Mouse (Mus musculus): Measurements from ENCODE around the gene 1520401A03Rik. TPM values are rescaled to one million over a fixed set of nuclear protein-coding genes. Genes with fewer than 3 reads are reported as not detected.

1520401A03Rik gene
- polyA plus RNA-seq, 2 experiments from 2014 or later: not detected

DNA sequence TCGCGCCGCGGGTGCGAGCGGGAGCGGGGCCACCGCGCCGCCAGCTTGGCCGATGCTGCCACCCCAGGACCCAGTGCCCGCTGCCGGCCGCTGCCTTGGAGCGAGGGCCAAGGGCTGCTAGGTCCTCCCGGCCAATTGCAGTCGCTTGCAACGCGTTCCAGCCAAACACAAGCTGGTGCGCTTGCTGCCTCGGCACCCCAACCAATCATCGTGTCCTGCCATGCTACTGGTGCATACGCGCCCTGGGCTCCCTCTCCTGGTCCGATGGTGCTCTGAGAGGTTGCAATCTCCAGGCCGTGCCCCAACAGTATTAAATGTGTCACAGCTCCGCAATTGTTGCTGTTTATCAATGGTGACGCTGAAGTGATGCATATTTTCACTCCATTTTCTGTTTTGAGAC lies 22.5 kb downstream of the 1520401A03Rik start:
- peak; percentile 98 for ATAC-seq

DNA sequence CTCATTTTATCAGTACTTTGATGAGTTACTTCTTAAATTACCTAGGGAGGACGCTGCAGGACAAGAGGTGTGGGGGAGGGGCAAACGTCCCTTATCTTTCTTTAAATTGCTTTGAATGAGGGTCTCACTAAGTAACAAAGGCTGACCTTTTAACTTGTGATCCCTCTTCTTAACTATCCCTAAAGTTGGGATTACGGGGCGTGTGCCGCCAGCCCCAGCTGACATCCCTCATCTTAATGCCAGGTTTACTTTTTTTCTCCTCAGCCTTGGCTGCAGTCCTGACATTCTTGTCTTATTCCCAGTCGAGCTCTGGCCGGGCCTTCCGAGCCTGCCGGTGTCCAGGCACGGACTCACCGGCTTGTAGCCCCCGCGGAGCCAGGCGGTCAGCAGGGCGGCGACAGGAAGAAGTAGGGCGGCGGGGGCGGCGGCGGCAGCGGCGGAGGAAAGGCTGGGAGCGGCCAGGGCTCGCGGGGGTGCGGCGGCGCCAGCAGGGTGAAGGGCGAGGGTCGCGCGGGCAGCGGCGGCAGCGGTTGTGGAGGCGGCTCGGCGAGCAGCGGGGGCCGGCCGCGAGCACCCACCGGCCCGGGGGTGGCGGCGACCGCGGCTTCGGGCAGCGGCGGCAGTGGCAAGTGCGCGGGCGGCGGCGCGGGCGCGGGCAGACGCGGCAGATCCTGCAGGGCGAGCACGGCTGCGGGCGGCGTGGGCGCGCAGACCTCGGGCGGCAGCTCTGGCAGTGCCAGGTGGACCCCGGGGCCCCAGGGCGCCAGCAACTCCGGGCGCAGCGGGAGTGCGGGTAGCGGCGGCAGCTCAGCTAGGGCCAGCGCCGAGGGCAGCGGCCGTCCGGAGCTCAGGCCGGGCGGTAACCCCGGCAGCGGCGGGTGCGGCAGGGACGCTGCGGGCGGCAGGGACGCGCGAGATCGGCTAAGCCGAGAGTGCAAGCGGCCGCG lies 23.2 kb downstream of the 1520401A03Rik start:
- no peak for ATAC-seq

DNA sequence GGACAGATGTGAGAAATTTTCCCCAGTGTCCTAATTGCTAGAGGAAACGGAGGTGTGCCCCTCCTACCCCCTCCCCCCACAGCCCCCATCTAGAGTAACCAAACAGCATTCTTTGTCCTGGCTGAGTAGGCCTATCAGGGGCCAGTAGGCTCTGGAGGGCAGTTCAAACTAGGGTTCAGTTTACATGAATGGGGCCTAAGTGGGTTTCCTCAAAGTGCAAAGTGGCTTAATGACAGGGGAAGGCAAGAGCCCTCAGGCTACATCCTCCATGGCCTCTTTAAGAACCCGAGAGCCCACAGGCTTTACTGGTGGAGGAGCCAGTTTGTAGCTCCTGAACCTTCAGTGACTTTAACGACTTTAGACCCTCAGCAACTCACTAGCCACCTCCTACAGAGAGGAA lies 26.8 kb downstream of the 1520401A03Rik start:
- ATAC-seq: no peak

DNA sequence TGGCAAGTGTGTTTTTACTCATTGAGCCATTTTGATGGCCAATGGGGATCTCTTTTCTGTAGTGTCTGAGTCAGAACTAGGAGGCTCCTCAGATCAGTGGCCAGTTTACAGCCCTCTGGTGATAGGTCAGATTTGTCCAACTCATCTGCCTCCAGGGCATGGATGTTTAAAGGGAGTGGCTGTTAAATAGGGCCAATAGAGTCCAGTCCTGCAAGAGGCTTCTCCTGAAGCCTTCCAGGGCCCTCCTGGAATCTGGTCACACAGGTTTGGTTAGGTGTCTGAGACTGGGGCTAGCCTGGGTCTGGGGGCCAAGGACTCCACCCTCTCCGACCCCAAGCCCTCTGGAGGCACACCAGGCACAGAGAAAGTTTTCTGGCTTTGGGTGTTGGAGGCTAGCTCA lies 28.1 kb downstream of the 1520401A03Rik start:
- no peak for ATAC-seq

DNA sequence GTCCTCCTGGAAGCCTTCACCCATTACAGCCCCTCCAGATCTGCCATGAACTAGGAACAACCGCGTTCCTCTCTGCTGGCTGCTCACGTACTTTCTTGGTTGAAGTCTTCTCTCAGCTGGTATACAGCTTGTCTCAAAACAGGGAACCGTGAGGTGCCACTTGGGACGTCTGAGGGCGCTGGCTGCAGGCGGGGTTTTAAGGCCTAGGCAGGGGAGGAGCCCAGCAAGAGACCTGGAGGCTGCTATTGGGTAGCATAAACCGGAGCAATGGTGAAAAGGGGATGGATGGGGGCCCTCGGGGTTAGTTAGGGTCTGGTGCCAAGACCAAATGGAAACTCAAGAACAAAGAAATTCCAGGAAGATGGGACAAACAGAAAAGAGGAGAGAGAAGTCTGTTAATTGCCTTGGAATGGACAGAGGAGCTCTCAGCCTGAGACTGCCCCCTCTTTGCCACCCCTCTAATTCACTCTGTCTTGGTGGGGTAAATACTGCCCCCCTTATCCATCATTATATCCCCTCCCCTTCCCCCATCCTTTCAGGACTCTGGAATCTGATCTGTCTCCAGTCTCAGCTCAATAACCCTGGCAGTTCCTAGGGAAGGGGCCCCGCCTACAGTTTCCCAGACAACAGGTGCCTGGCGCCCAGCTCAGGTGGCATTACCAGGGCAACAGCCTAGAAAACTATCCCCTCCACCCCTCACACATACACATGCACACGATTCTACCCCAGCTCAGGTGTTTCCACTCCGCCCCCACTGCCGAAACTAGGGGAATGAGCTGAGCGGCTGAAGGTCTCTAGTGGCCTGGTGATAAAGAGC lies 38.5 kb downstream of the 1520401A03Rik start, which contains the start of gene Cldn9:
Gene Cldn9, minus strand, starts transcription at position 171 of the 817 bp plus-strand sequence.
- no peak for ATAC-seq

DNA sequence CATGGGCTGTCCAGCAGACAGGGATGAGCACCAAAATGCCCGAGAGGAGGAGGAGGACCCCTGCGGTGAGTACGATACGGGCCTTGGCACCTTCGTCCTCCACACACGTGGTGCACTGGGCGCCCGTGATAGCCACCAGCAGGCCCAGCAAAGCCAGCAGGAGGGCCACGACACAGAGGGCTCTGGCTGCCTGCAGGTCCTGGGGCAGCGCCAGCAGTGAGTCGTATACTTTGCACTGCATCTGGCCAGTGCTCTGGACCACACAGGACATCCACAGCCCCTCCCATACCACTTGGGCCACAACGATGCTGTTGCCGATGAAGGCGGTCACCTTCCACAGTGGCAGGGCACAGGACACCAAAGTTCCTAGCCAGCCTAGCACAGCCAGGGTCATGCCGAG lies 39.4 kb downstream of the 1520401A03Rik start:
- no peak for ATAC-seq

DNA sequence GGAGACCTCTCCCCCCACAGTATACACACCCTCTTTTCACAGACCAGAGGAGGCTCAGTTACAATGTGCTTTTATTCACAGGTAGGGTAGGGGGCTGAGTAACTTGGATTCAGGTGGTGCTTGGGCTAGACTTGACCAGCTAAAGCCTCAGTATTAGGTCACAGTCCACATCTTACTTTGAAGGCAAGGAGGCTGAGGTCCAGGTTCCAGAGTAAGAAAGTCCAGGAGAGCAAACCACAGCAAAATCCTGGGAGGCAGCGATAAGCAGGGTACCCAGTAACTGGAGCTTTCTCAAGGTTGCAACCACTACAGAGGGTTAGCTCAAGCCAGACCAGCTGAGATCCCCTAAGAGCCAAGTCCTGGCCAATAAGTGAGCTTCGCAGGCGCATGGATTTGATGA lies 40.1 kb downstream of the 1520401A03Rik start:
- ATAC-seq: no peak

DNA sequence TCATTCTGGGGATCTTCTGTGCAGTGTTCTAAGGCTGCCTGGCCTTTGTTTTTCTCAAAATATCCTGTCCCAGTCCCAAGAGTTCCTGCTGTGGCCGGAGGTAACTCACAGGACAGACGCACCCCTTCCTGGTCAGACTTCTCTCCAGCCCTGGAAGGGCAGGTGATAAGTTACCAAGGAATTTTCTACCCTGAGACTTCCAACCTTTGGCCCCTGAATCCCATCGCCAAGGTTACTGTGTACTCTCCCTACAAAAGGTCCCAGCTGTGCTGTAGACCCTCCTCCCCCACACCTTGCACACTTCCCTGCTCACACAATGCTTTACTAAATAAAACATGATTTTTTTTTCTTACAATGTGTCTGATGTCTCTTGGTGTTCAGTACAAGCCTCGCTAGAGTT lies 40.5 kb downstream of the 1520401A03Rik start:
- no peak for ATAC-seq

DNA sequence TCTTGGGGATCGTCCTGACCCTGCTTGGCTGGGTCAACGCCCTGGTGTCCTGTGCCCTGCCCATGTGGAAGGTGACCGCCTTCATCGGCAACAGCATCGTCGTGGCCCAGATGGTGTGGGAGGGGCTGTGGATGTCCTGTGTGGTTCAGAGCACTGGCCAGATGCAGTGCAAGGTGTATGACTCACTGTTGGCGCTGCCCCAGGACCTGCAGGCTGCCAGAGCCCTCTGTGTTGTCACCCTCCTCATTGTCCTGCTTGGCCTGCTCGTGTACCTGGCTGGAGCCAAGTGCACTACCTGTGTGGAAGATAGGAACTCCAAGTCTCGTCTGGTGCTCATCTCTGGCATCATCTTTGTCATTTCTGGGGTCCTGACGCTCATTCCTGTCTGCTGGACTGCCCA lies 41.5 kb downstream of the 1520401A03Rik start:
- ATAC-seq: no peak

DNA sequence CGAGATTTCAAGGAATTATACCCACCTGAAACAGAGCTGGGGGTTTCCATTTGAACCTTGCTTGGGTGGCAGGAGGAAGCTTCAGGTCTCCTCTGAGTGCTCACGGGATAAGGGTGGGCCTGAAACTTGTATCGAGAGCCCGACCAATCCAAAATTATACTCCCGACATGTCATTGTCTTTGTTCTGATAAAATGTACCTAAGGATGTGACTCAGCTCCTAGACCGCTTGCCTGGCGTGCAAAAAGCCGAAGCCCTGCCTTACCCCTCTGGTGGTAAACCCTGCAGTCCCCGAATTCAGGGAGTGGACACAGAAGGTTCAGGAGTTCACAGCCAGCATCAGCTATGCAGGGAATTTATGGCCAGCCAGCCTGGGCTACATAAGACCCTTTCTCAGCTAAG lies 42.2 kb downstream of the 1520401A03Rik start:
- no peak for ATAC-seq

DNA sequence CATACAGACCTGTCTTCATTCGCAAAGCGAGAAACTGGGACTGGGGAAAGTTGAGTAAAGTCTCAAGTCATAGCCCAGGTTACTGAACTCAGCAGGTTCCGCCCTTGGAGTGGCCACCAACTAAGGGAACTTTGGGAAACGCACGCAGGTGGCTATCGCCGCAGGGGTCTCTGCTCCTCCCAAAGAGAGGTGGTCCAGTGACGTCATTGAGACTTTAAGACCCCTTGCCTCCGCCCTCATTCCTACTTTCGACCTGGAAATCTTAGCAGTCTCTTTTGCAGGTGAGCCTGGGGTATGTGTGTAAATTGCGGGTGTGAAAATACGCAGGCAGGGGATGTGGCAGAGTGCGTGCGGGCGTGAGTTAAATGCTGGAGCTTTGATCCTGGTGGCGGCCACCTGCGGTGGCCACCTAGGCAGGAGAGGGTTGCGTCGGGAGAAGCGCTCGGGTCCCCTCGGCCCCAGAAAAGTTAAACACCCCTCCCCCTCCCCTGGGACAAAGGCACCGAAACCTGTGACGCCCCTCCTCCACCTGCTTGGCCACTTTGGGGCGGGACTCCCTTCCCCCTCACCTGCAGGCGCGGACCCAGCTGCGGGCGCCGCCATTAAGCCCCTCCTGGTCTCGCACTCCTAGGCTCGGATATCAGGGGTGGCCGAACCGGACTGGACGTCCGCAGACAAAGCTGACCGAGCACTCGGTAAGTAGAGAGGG lies 43.3 kb downstream of the 1520401A03Rik start, which contains the start of gene Cldn6:
Gene Cldn6, plus strand, starts transcription at position 123 of the 709 bp plus-strand sequence.
- no peak for ATAC-seq

DNA sequence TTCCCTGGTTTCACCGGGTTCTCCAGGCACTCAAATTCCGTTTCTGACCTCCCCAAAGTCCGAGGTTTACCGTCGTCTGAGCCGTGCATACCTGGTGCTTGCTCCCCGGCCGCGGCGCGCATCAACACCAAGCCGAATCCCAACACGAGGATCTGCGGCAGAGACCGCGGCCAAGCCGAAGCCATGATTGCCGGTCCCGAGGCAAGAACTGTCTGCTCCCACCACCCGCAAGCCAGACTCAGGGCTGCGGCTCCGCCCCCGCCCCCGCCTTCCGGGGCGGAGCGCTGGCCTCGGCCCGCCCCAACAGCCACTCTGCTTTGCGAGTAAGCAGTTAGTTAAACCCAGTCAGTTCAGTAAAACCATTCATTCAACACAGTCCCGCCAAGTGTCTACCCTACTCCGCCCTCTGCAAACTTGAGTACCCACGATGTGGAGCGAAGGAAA lies 45.3 kb downstream of the 1520401A03Rik start, which contains the start of gene Tnfrsf12a:
Gene Tnfrsf12a, minus strand, starts transcription at position 233 of the 444 bp plus-strand sequence.
- peak; percentile 59 for ATAC-seq

DNA sequence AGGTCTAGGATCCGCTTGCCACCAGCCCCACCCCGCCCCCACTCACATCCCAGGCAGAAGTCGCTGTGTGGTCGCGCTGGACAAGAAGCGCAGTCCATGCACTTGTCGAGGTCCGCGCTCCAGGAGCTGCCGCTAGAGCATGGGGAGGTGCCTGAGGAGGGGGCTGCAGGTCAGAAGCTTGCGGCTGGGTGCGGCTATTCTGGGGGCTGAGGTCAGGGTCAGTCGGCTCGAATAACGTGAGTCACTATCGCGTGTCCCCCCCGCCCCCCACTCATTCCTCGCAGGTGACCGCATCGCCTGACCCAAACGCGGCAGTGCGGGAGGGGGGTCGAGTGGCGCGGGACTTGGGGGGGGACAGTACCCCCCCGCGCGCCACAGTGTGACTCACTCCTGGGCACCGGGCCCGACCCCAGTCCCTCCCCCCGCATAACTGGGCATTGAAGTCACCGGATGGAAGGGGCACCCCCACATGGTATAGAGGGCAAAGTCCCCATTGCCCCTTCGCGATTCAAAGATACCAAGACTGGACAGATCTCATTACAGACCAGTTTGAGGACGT lies 46.0 kb downstream of the 1520401A03Rik start:
- no peak for ATAC-seq

DNA sequence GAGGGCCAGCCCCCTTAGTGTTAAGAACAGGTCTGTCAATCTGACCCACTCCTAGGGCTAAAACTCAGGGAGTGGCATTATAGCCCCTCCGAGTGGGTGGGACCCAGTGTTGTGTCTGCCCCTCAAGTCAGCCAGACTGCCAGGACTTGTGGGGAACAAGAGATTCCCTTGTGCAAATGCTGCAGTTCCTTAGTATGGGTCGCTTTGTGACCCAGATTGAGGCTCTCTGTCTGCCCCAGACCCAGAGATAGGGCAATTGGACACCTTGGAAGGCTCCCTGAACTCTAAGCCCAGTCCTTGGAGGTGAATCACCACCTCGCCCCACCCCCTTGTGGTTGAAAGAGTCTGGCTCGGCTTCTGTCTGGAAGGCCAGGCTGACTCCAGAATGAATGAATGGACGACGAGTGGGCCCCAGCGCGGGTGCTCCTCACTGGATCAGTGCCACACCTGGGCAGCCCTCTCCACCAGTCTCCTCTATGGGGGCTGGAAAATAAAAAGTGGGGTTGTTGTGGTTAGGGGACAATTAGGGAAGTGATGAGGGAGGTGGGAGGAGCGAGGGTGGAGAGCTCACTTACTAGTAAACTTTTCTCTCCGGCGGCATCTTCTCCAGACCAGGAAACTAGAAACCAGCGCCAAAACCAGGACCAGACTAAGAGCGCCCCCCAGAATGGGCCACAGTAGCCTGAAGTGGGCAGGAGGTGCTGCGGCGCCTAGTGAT lies 46.9 kb downstream of the 1520401A03Rik start:
- ATAC-seq: no peak

DNA sequence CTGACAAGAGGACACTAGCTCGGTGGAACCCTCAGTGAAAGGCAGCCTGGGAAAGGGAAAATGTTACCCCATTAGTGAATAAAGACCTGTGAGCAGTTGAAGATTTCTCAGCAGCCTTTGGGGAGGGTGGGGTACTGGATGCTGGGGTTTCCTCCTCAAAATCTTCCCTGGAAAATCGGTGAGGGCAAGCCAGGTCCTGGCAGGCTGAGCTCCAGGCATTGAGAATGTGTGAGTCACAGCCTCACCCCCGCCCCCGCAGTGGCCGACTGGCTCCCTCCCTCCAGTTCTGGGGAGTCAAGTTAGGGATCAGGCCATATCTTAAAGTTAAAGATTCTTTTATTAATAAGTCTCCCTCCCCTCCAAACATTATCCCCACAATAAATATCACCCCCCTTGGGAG lies 47.5 kb downstream of the 1520401A03Rik start:
- no peak for ATAC-seq

DNA sequence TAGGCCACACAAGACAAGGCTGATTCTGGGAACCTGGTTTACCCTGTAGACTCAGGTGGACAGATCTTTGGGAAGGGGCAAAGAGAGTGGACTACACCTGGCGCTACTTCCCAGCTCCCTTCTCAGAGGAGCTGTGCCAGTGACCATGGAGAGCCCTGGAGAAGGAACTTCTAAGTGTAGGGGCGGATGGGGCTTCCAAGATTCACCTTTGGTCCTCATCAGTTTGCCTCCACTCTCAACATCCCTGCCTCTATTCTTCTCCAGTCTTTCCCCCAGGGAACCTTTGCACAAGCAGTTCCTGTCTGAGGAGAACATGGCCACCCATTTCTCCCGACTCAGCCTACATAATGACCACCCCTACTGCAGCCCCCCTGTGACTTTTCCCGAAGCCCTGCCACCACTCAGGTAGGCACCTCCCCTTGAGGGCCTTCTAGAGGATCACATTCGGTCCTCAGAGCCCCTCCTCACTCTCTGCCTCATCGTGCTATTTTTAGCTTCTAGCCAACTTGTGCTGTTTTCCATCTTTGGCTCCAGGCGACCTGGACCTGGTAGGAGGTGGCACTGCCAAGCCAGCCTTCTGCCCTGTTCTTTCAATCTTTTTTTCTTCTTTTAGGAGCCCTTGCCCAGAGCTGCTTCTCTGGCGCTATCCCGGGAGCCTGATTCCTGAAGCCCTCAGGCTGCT lies 48.2 kb downstream of the 1520401A03Rik start:
- ATAC-seq: no peak

DNA sequence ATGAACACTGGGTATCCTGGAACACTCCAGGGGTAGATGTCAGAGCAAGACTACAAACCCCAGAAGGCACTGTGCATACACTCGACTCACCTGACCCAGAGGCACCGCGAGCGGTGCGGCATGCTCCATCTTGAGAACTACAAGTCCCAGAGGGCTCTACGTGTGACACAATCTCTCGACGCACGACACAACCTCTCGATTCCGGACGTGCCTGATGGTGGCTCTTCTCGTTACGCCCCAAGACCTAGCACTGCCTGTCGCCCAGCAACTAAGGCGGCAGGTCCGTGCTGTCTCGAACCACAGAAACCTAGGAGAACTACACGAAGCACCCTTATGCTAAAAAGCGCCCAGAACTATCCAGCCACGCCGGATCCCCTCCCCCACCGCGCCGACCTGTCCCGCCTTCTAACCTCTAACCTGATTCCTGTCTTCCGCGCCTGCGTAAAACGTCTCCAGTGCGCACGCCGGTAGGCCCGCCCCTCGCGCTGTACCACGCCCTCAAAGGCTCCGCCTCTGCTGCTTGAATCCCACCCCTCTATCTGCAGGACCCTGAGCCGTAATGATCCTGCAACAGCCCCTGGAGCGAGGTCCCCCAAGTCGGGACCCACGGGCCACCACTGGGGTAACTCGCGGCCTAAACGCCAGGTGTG lies 49.0 kb downstream of the 1520401A03Rik start, which contains the start of the genes Hcfc1r1 and Thoc6:
Gene Hcfc1r1, plus strand, starts transcription at position 173 of the 650 bp plus-strand sequence.
Gene Thoc6, minus strand, starts transcription at position 459 of the 650 bp plus-strand sequence.
- ATAC-seq: peak; percentile 92

DNA sequence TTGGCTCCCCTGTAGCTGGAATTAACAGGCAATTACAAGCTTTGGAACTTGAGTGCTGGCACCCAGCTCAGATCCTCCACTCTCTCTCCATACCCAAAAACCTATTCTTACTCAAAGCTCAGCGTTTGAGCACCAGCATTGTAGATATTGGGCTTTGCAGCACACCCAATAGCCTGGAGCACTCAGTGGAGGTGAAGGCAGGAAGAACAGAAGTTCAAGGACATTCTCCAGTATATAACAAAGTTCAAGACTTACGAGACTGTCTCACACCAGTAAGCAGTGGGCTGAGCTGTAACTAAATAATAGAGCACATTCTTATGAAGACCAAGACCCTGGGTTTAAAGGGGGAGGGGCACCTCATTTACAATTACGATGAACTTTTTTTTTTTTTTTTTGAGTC lies 49.8 kb downstream of the 1520401A03Rik start:
- ATAC-seq: no peak

DNA sequence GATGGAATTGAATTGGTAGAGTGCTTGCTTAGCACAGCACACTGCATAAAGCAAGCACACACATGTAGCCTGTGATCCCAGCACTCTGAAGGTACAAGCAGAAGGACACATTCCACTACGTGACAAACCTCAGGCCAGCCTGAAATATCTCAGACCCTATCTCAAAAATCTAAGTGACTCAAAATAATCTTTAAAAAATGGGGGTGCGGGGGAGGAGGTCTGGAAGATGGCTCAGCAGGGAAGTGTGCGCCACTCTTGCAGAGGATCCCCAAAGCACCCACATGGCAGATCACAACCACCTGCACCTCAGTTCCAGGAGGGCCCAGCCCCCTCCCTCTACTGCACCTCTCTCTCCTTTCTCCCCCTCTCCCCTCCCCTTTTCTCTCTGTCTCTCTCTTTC lies 51.1 kb downstream of the 1520401A03Rik start:
- no peak for ATAC-seq

DNA sequence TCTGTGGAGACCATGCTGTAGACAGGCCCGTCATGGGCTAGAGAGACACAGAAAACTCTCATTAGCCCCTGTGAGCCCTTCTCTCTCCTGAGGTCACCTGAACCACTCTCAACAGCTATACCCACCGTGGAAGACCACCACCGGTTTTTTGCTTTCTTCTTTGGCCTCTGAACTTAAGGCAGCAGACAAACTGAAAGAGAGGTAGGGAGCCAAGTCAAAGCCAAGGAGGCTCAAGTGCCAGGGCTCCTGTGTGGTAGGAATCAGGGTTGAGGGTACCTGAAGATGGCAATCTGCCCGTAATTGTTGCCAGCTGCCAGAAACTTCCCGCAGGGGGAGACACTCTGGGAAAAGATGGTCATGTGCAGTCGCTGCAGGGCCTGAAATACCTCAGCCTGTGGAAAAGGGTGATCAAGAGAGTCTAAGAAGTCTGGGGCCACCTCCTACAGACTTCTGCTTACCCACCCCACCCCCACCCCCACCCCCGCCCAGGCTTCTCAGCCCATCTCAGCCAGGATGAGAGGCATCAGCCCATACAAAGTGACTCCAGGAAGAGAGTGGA lies 52.0 kb downstream of the 1520401A03Rik start:
- no peak for ATAC-seq

Data from activated CD4-positive, CD25-positive, alpha-beta regulatory T cell, adult 4 months (primary cell).